ENCODE assay signal across 8 mouse cellular contexts in genomic region chr13:18809978-18810675, GRCm38 (mm10).
DNase-seq lines count a peak whose midpoint lies in the region; ATAC-seq lines count a peak whose summit lies in the region.

No protein-coding gene starts in this region.

- no peaks in the 10 kb centered on the region for H3K4me1 ChIP-seq in intestine, embryonic 16.5 days (ENCODE audit: control insufficient read depth, insufficient read depth, low read length)
- peaks cover 4% of the 10 kb centered on the region; the same call in 1 of the 2 replicates for H3K4me1 ChIP-seq in midbrain, embryonic 16.5 days (ENCODE audit: control insufficient read depth, insufficient read depth, low read length)

- H3K4me3 ChIP-seq in intestine, embryonic 16.5 days (ENCODE audit: low read length) = no peak overlapping the region
- H3K4me3 ChIP-seq in midbrain, embryonic 16.5 days (ENCODE audit: low read depth, low read length) = no peak overlapping the region

- 17% methylated on average over 11 of the region's 11 CpGs for WGBS in intestine, embryonic 16.5 days
- WGBS in midbrain, embryonic 16.5 days = 16% methylated on average over 11 of the region's 11 CpGs

- no peaks in the 10 kb centered on the region for H3K27me3 ChIP-seq in intestine, embryonic 16.5 days (replicated peaks; ENCODE audit: control insufficient read depth, insufficient read depth, low read length)
- H3K27me3 ChIP-seq in midbrain, embryonic 16.5 days (ENCODE audit: control insufficient read depth, insufficient read depth, low read depth, low read length) = no peaks in the 10 kb centered on the region
- H3K27me3 ChIP-seq in splenic B cell, adult 2 months (ENCODE audit: control insufficient read depth, insufficient read depth, low read length, poor library complexity, severe bottlenecking) = no peaks in the 10 kb centered on the region

- no peaks in the 10 kb centered on the region for H3K9me3 ChIP-seq in intestine, embryonic 16.5 days (ENCODE audit: control insufficient read depth, low read length)
- H3K9me3 ChIP-seq in midbrain, embryonic 16.5 days (replicated peaks; ENCODE audit: control insufficient read depth, low read length, poor library complexity, severe bottlenecking) = no peaks in the 10 kb centered on the region

- H3K9ac ChIP-seq in intestine, embryonic 16.5 days (ENCODE audit: low read depth, low read length) = no peak overlapping the region
- peak overlapping the region; percentile 52; the same call in 1 of the 2 replicates for H3K9ac ChIP-seq in midbrain, embryonic 16.5 days (ENCODE audit: low read depth, low read length)

- H3K27ac ChIP-seq in intestine, embryonic 16.5 days (ENCODE audit: low read length) = no peak overlapping the region
- 0 out of 2 replicates have a peak overlapping the region, but pooled peaks have one; percentile 17 for H3K27ac ChIP-seq in midbrain, embryonic 16.5 days (ENCODE audit: low read length)

- DNase-seq in urinary bladder, adult 18-20 months (ENCODE audit: low spot score in 2 of 2) = peak; percentile 29 to 32
- no peak for DNase-seq in urinary bladder, adult 2 months (ENCODE audit: low spot score)
- DNase-seq in cerebellum, adult 8-10 months = peak; percentile 68
- peak; percentile 84 for DNase-seq in forelimb bud, embryonic 11.5 days (ENCODE audit: low read depth, low spot score)
- peak; percentile 24 to 51 for DNase-seq in left cerebral cortex, postnatal 36 days (ENCODE audit: low spot score in 2 of 2)
- DNase-seq in splenic B cell, adult 2 months (ENCODE audit: low read depth, low spot score) = peak; percentile 80

- ATAC-seq in intestine, embryonic 16.5 days = peak; percentile 56
- peak; percentile 94 for ATAC-seq in midbrain, embryonic 16.5 days

- intact Hi-C loops in left cerebral cortex, postnatal 36 days (cut with DNase I) = loop anchor here (2.0 kb wide), 2 partner anchors 685 to 753 kb away; no protein-coding TSS in a partner anchor

- H3K4me2 ChIP-seq in intestine, embryonic 16.5 days (ENCODE audit: low read depth, low read length) = no peak overlapping the region
- no peak overlapping the region for H3K4me2 ChIP-seq in midbrain, embryonic 16.5 days (ENCODE audit: low read length)

- no peaks in the 10 kb centered on the region for H3K36me3 ChIP-seq in intestine, embryonic 16.5 days (ENCODE audit: control insufficient read depth, insufficient read depth, low read length)
- H3K36me3 ChIP-seq in midbrain, embryonic 16.5 days (ENCODE audit: control insufficient read depth, insufficient read depth, low read length) = peaks cover 6% of the 10 kb centered on the region
- H3K36me3 ChIP-seq in splenic B cell, adult 2 months (ENCODE audit: control insufficient read depth, insufficient read depth, low read length, poor library complexity, severe bottlenecking) = peaks cover 7% of the 10 kb centered on the region
